Mouse (Mus musculus): Measurements from ENCODE around the gene Chic1. TPM values are rescaled to one million over a fixed set of nuclear protein-coding genes. Genes with fewer than 3 reads are reported as not detected.

Chic1 gene
- 5.5 and 5.7 TPM in 2 replicates for total RNA-seq (2021)
- long read RNA-seq, experiment 1, partial matches to known transcripts: 0 of 1 reads
- long read RNA-seq, experiment 1, other reads (novel, unspliced or antisense): 1 of 1 reads
- long read RNA-seq, experiment 2, partial matches to known transcripts: 0 of 2 reads
- long read RNA-seq, experiment 2, other reads (novel, unspliced or antisense): 2 of 2 reads

GRCm38 (mm10) chrX:103356287-103356686, at the start of gene Chic1:
Gene Chic1 (plus strand): TSS chrX:103356476.
- DNase-seq: peak; percentile 86

- no peak for DNase-seq
These were observed 48.0 kb upstream of the Chic1 start for GRCm38 (mm10) chrX:103308262-103308661.

- no peak for DNase-seq
These were observed 44.6 kb upstream of the Chic1 start for GRCm38 (mm10) chrX:103311723-103312122.

- DNase-seq: no peak
These were observed 42.1 kb upstream of the Chic1 start for GRCm38 (mm10) chrX:103314146-103314545.

- DNase-seq: no peak
These were observed 35.1 kb upstream of the Chic1 start, which contains the start of gene Cdx4 for GRCm38 (mm10) chrX:103321146-103321545. Gene Cdx4 (plus strand): TSS chrX:103321398.

GRCm38 (mm10) chrX:103325900-103326299, 30.4 kb upstream of the Chic1 start:
- no peak for DNase-seq

GRCm38 (mm10) chrX:103329386-103329785, 26.9 kb upstream of the Chic1 start:
- no peak for DNase-seq

GRCm38 (mm10) chrX:103331125-103331858, 25.0 kb upstream of the Chic1 start:
- no peak for DNase-seq

GRCm38 (mm10) chrX:103341369-103342113, 14.7 kb upstream of the Chic1 start:
- DNase-seq: no peak

GRCm38 (mm10) chrX:103355784-103356183, 492 bp upstream of the Chic1 start:
- DNase-seq: no peak

- DNase-seq: peak; percentile 4
These were observed 523 bp downstream of the Chic1 start for GRCm38 (mm10) chrX:103356761-103357236.

- peak; percentile 34 for DNase-seq
These were observed 9.9 kb downstream of the Chic1 start for GRCm38 (mm10) chrX:103366201-103366600.

- DNase-seq: no peak
These were observed 12.4 kb downstream of the Chic1 start for GRCm38 (mm10) chrX:103368650-103369049.

- peak; percentile 10 for DNase-seq
These were observed 14.9 kb downstream of the Chic1 start for GRCm38 (mm10) chrX:103371221-103371620.

GRCm38 (mm10) chrX:103371627-103372026, 15.4 kb downstream of the Chic1 start:
- peak; percentile 6 for DNase-seq

GRCm38 (mm10) chrX:103374250-103374649, 18.0 kb downstream of the Chic1 start:
- DNase-seq: peak; percentile 14

- DNase-seq: no peak
These were observed 28.3 kb downstream of the Chic1 start for GRCm38 (mm10) chrX:103384528-103384927.

- no peak for DNase-seq
These were observed 31.9 kb downstream of the Chic1 start for GRCm38 (mm10) chrX:103388131-103388530.

- no peak for DNase-seq
These were observed 37.6 kb downstream of the Chic1 start for GRCm38 (mm10) chrX:103393841-103394240.

GRCm38 (mm10) chrX:103405021-103405420, 48.7 kb downstream of the Chic1 start:
- peak; percentile 4 for DNase-seq

GRCm38 (mm10) chrX:103414167-103414566, 57.9 kb downstream of the Chic1 start, which contains the start of gene Tsx:
Gene Tsx (plus strand): TSS chrX:103414467.
- DNase-seq: no peak

GRCm38 (mm10) chrX:103421710-103422109, 65.4 kb downstream of the Chic1 start, which contains the start of gene Gm26992:
Gene Gm26992 (plus strand): TSS chrX:103422010.
- no peak for DNase-seq

GRCm38 (mm10) chrX:103427677-103428076, 71.4 kb downstream of the Chic1 start:
- no peak for DNase-seq
